Mouse (Mus musculus) liver, embryonic 14.5 days (tissue): ENCODE results near the gene Gm11992. TPM values are rescaled to one million over a fixed set of nuclear protein-coding genes. Genes with fewer than 3 reads are reported as not detected.

ENCODE experiments used
- ATAC-seq: fragments of 200-750 bp; cut with Nextera tagmentation; 2 replicates; pipeline ENCODE4 v1.8.0; 2017; ENCODE audit warnings: moderate number of reproducible peaks, mild to moderate bottlenecking, moderate library complexity; ENCODE audit not compliant: insufficient read depth
- DNase-seq, 3 experiments: peaks; one replicate each; pipeline ENCODE4 v3.0.0-alpha.2; 2012 to 2013; ENCODE audit warnings: low read depth in 3 of 3, low spot score in 3 of 3
- H3K27ac ChIP-seq: fragments of 300-500 bp; sonication (generic); 2 replicates; pipeline ENCODE4 v1.5.1; 2014; ENCODE audit warnings: moderate library complexity, mild to moderate bottlenecking, control low read depth, inconsistent platforms
- H3K27me3 ChIP-seq: fragments of 300-500 bp; sonication (generic); 2 replicates; pipeline ENCODE4 v1.6.1; 2014; ENCODE audit warnings: mild to moderate bottlenecking, low read length, moderate library complexity; ENCODE audit not compliant: control insufficient read depth, insufficient read depth
- H3K36me3 ChIP-seq: fragments of 300-500 bp; sonication (generic); replicated peaks from 2 replicates; pipeline ENCODE4 v1.6.1; 2014; ENCODE audit warnings: low read depth; ENCODE audit not compliant: control insufficient read depth, insufficient read depth
- H3K4me1 ChIP-seq, 2 experiments: fragments of 200-500 bp in 1 of 2; fragments of 300-500 bp in 1 of 2; sonication (generic) in 1 of 2; replicated peaks; 2 replicates each; pipeline ENCODE4 v1.6.1; 2012 to 2014; ENCODE audit warnings: antibody characterized with exemption in 1 of 2, inconsistent platforms in 1 of 2, low read length in 1 of 2; ENCODE audit not compliant: control insufficient read depth in 2 of 2, insufficient read depth in 2 of 2
- H3K4me2 ChIP-seq: fragments of 300-500 bp; sonication (generic); 2 replicates; pipeline ENCODE4 v1.6.1; 2014; ENCODE audit warnings: low read depth, mild to moderate bottlenecking, control low read depth, moderate library complexity
- H3K4me3 ChIP-seq, 2 experiments: fragments of 200-500 bp in 1 of 2; fragments of 300-500 bp in 1 of 2; sonication (generic) in 1 of 2; 2 replicates each; pipeline ENCODE4 v1.5.1; 2012 to 2014; ENCODE audit warnings: low read depth in 2 of 2, low read length in 2 of 2, mild to moderate bottlenecking in 2 of 2, control low read depth in 1 of 2, inconsistent platforms in 1 of 2, moderate library complexity in 1 of 2; ENCODE audit not compliant: insufficient read depth in 1 of 2
- H3K9ac ChIP-seq: fragments of 300-500 bp; sonication (generic); replicated peaks from 2 replicates; pipeline ENCODE4 v1.6.1; 2014; ENCODE audit warnings: mild to moderate bottlenecking, control low read depth, moderate library complexity
- H3K9me3 ChIP-seq: fragments of 300-500 bp; sonication (generic); 2 replicates; pipeline ENCODE4 v1.6.1; 2016; ENCODE audit warnings: low read length, mixed read lengths; ENCODE audit not compliant: control insufficient read depth
- CTCF ChIP-seq: IDR thresholded peaks from 2 replicates; pipeline ENCODE4 v1.5.1; 2016; ENCODE audit warnings: antibody characterized with exemption, low read depth, control low read depth
- EP300 ChIP-seq: IDR thresholded peaks from 2 replicates; pipeline ENCODE4 v1.6.1; 2016; ENCODE audit warnings: antibody characterized with exemption, low read depth
- WGBS: fragments of 180-500 bp; shearing (Covaris S2); extraction: QIAGEN DNeasy Blood & Tissue Kit; methylation state at CpG from one replicate; pipeline ENCODE4 v1.1.7; 2014; ENCODE audit not compliant: insufficient replicate concordance; 5-methylcytosine and 5-hydroxymethylcytosine counted together
- polyA plus RNA-seq, 2 experiments: library from polyadenylated mRNA; depleted of rRNA in 1 of 2; stranded (reverse) in 1 of 2; unstranded in 1 of 2; fragments of >200 nt; fragmentation: Nextera tagmentation in 1 of 2; extraction: Ambion mirVana in 1 of 2; gene quantifications; 2 replicates each; pipeline versions ENCODE4 v1.2.1 to v1.2.3; 2012 to 2014

Gm11992 gene
- polyA plus RNA-seq, 2 experiments, result 0.04 to 0.09 TPM

DNA sequence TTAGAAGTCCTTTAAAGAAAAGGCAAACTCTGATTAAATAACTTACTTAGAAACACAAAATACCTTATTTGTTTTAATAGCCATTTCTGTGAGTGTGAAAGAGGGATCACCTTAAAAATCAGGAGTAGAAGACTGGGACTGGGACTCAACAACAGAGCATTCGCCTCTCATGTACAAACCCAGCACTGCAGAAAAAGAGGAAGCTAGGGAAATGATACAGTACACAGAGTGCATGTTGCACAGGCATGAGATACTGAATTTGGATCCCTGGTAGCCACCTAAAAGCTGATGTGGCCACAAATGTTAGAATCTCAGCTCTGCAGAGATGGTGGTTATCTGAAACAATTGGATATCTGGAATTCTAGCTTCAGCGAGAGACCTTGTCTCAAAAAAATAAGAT, 16.9 kb upstream of the Gm11992 start:
- Histone ChIP-seq H3K27ac (no peak overlapping the region), H3K4me3 (no peak overlapping the region), H3K9me3 (no peaks in the 10 kb centered on the region), H3K9ac (no peak overlapping the region), H3K36me3 (no peaks in the 10 kb centered on the region), H3K4me2 (no peak overlapping the region), H3K4me1 (no peaks in the 10 kb centered on the region), H3K27me3 (no peaks in the 10 kb centered on the region)
- 51% methylated on average over 2 of the region's 2 CpGs for WGBS
- no peak for TF ChIP-seq CTCF
- no peak for TF ChIP-seq EP300
- no peak for ATAC-seq
- DNase-seq, result no peak

GRCm38 (mm10) chr11:9046546-9046945, 1.8 kb upstream of the Gm11992 start:
- 51% methylated on average over 2 of the region's 2 CpGs for WGBS
- TF ChIP-seq CTCF (no peak), EP300 (no peak)
- Histone ChIP-seq H3K27me3 (no peaks in the 10 kb centered on the region), H3K27ac (no peak overlapping the region), H3K9ac (no peak overlapping the region), H3K4me3 (no peak overlapping the region), H3K4me1 (peaks cover 0 to 6% of the 10 kb centered on the region in 2 experiments; a peak in 2 of 4 replicates), H3K4me2 (no peak overlapping the region), H3K36me3 (no peaks in the 10 kb centered on the region), H3K9me3 (no peaks in the 10 kb centered on the region)
- ATAC-seq, result no peak
- DNase-seq, result no peak

- no peak for ATAC-seq
Observed at GRCm38 (mm10) chr11:9047044-9047443, 1.4 kb upstream of the Gm11992 start.

GRCm38 (mm10) chr11:9048703-9049060, 288 bp downstream of the Gm11992 start, which contains the start of gene Sun3:
Gene Sun3 (minus strand): TSS chr11:9048991.
- H3K4me1 ChIP-seq, result peaks cover 0 to 6% of the 10 kb centered on the region in 2 experiments; a peak in 2 of 4 replicates
- peak within 1 kb of the TSS; percentile 72 for H3K4me2 ChIP-seq
- no peaks in the 10 kb centered on the region for H3K27me3 ChIP-seq
- no peak for DNase-seq
- no peak for TF ChIP-seq EP300
- no peak for TF ChIP-seq CTCF
- peak within 1 kb of the TSS; percentile 43 to 52 for H3K4me3 ChIP-seq
- no peaks in the 10 kb centered on the region for H3K9me3 ChIP-seq
- H3K36me3 ChIP-seq, result no peaks in the 10 kb centered on the region
- ATAC-seq, result peak; percentile 59
- WGBS, result under 1% methylated on average over 18 of the region's 18 CpGs
- no peak within 1 kb of the TSS for H3K27ac ChIP-seq
- H3K9ac ChIP-seq, result no peak within 1 kb of the TSS

More at GRCm38 (mm10) chr11:9047044-9047443, 1.4 kb upstream of the Gm11992 start:
- no peaks in the 10 kb centered on the region for H3K27me3 ChIP-seq
- H3K9me3 ChIP-seq, result no peaks in the 10 kb centered on the region
- no peaks in the 10 kb centered on the region for H3K36me3 ChIP-seq
- H3K9ac ChIP-seq, result no peak overlapping the region
- no peak overlapping the region for H3K4me2 ChIP-seq
- TF ChIP-seq EP300 (no peak), CTCF (no peak)
- WGBS, result 64% methylated on average over 5 of the region's 5 CpGs
- no peak for DNase-seq
- no peak overlapping the region for H3K4me3 ChIP-seq
- peaks cover 0 to 6% of the 10 kb centered on the region in 2 experiments; a peak in 2 of 4 replicates for H3K4me1 ChIP-seq
- no peak overlapping the region for H3K27ac ChIP-seq

- Histone ChIP-seq H3K27me3 (no peaks in the 10 kb centered on the region), H3K9me3 (no peaks in the 10 kb centered on the region), H3K4me3 (no peak overlapping the region), H3K36me3 (no peaks in the 10 kb centered on the region), H3K27ac (no peak overlapping the region), H3K9ac (no peak overlapping the region), H3K4me1 (peaks cover 0 to 6% of the 10 kb centered on the region in 2 experiments; a peak in 2 of 4 replicates), H3K4me2 (no peak overlapping the region)
- DNase-seq (no peak), ATAC-seq (no peak)
- WGBS, result 65% methylated on average over 4 of the region's 4 CpGs
- TF ChIP-seq CTCF, result no peak
- no peak for TF ChIP-seq EP300
Observed at GRCm38 (mm10) chr11:9050241-9050640, 1.8 kb downstream of the Gm11992 start.
